Mouse (Mus musculus) olfactory bulb, adult 2 months (tissue): Measurements from ENCODE around the gene Tm2d1. TPM values are rescaled to one million over a fixed set of nuclear protein-coding genes. Genes with fewer than 3 reads are reported as not detected.

Source experiments
- H3K27ac ChIP-seq: fragments of 200-500 bp; 2 replicates; pipeline ENCODE4 v1.5.1; 2012; ENCODE audit warnings: low read depth, low read length; ENCODE audit not compliant: insufficient read depth
- H3K4me1 ChIP-seq: fragments of 200-500 bp; 2 replicates; pipeline ENCODE4 v1.6.1; 2012; ENCODE audit warnings: low read length; ENCODE audit not compliant: control insufficient read depth, insufficient read depth
- H3K4me3 ChIP-seq: fragments of 200-500 bp; 2 replicates; pipeline ENCODE4 v1.5.1; 2012; ENCODE audit warnings: mild to moderate bottlenecking, low read depth, low read length, moderate library complexity; ENCODE audit not compliant: insufficient read depth
- CTCF ChIP-seq: fragments of 200-500 bp; IDR thresholded peaks from 2 replicates; pipeline ENCODE4 v1.5.1; 2012; ENCODE audit warnings: low read depth, mild to moderate bottlenecking, low read length, moderate library complexity; ENCODE audit not compliant: insufficient read depth
- POLR2A ChIP-seq: fragments of 200-500 bp; IDR thresholded peaks from 2 replicates; pipeline ENCODE4 v1.6.1; 2012; ENCODE audit warnings: mild to moderate bottlenecking, low read depth, low read length, moderate library complexity; ENCODE audit not compliant: insufficient read depth
- WGBS: fragments of 180-500 bp; shearing (Covaris S2); methylation state at CpG from one replicate; pipeline ENCODE4 v1.1.7; 2018; 5-methylcytosine and 5-hydroxymethylcytosine counted together
- polyA plus RNA-seq: library from polyadenylated mRNA; stranded (reverse); fragments of >200 nt; gene quantifications from 2 replicates; pipeline ENCODE4 v1.2.4, GENCODE M21; 2012; ENCODE audit warnings: low replicate concordance; ENCODE audit not compliant: missing spikeins, insufficient read depth, insufficient read length

The Tm2d1 gene
- polyA plus RNA-seq, 1 experiment = not detected

DNA sequence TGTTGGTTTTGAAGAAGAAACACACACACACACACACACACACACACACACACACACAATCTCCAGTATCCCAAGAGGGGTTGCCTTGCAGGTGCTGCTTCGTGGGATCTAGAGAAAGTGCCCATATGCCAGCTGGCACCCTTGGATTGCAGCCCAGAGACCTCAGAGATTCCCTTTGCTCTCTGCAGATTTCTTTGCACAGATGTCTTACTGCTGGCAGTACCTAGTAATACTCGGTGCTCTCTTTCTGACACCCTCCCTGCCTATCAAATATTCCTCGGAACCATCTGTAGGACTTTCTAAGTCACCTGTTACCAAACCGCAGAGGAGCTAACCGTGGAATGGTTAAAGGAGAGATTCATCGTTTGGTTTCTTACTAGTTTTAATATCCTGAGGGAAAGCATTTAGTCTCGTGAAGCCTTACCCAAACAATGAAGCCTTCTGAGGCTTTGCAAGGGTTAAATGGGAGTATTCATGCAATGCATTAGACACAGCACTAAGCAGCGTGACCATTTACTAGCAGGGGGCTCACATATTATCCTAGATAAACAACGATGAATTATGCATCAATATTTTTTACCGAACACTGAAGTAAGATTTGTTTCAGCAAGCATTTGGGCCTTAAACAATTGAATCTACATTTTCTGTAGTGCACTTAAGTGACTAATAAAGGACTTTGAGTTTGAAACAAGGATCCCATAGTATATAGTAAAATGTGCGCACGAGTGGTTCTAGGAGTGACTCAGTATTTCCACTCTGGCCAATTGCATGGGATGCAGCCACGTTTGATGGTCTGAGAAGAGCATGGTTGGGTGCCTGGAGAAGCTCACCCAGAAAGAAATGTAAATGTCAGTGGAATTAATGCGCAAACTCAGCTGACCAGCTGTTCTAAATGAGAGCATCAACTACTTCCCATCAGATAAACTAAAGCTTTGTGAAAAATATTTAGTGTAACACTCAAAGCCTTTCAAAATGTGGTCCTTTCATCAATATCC, 44.2 kb downstream of the Tm2d1 start:
- Histone ChIP-seq H3K4me1 (no peaks in the 10 kb centered on the region), H3K4me3 (no peak overlapping the region), H3K27ac (no peak overlapping the region)
- TF ChIP-seq POLR2A (no peak), CTCF (no peak)
- WGBS = 51% methylated on average over 14 of the region's 14 CpGs

DNA sequence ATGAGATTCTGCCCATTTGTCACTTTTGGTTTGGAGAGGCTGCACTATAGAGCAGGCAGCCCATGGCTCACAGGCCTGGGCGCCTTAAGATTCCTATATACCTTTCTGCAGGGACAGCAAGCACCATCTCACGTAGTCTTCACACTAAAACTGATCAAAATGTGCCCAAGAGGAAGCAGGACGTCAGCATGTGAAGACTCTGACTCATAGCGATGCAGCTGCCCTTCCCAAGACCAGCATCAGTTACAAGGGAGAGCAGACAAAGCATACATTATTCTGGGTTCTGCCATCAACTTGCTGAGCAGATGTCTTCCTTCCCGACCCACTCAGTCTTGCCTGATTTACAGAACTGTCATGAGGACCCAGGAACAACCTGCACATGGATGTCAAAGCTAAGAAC, 45.9 kb downstream of the Tm2d1 start:
- TF ChIP-seq CTCF (no peak), POLR2A (no peak)
- WGBS = 82% methylated on average over 5 of the region's 5 CpGs
- no peak overlapping the region for H3K27ac ChIP-seq
- H3K4me3 ChIP-seq = no peak overlapping the region
- no peaks in the 10 kb centered on the region for H3K4me1 ChIP-seq

DNA sequence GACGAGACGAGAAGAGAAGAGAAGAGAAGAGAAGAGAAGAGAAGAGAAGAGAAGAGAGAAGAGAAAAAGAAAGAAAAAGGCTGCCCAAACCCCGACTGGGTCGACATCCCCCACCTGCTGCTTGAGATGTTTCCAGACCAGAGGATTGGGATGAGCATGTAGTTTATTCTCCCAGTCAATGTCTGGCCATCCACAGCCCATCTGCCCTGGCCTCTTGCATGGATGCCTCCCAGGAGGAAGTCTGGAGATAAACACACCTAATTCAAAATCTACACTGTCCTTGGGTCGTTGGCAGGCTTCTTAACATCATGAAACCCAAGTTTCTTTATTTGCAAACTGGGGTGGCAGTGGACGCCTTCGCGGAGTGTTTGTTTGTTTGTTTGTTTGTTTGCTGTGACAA, 47.4 kb downstream of the Tm2d1 start:
- H3K4me3 ChIP-seq = no peak overlapping the region
- WGBS = 85% methylated on average over 7 of the region's 8 CpGs
- no peak for TF ChIP-seq POLR2A
- no peak for TF ChIP-seq CTCF
- H3K4me1 ChIP-seq = no peaks in the 10 kb centered on the region
- H3K27ac ChIP-seq = no peak overlapping the region

DNA sequence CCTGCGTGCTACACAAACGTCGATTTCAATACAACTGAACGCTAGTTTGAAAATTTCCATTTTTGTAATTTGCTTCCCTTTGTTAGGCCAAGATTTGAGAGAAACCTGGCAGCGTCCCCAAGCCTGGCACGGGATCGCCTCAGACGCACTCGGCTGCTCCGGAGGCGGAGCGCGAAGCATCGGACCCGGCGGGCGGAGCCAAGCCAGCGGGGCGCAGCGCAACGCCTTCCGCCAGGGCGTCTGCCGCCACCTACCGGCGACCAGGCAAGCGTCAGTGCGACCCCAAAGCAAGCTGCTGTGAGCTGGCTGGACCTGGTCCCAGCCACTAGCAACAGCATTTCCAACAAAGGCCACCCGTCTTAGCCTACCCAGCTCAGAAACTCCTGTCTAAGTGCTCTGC, 60.9 kb downstream of the Tm2d1 start:
- WGBS = under 1% methylated on average over 29 of the region's 29 CpGs
- Histone ChIP-seq H3K27ac (peak overlapping the region; percentile 48; the same call in 1 of the 2 replicates), H3K4me3 (peak overlapping the region; percentile 46), H3K4me1 (peaks cover 4% of the 10 kb centered on the region; the same call in 1 of the 2 replicates)
- TF ChIP-seq POLR2A (no peak), CTCF (peak; percentile 95)

DNA sequence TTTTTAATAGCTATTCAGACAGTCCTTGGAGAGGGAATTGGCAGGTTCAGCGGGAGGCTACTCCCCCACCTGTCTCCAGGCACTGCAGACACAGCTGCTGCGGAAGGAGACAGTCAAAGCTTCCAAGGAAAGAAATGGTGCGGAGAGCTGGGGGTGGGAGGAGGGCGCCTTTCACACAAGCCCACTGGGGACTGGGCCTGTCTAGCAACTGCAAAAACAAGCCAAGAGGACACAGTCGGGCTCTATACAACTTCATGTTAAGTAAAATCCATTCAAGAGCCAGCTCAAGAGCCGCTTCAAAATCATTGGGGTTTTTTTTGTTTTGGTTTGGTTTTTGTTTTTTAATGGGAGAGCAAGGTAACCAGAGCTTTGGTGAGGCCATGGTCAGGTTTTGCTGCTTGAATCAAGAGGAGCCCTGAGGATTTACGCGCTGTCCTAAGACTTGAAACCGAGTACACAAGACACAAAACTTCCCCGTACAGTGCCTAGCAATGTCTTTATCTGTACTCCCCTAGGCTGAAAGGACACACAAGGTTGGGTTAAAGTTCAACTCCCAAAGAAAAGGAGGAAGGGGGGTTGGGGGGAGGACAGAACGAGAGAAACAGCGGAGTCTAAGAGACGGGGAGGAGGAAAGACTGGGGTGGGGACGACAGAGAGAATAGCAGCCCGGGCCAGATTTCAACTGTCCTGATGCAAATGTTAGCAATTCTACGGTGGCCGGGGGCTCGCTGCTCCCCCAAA, 61.6 kb downstream of the Tm2d1 start:
- Histone ChIP-seq H3K4me1 (peaks cover 4% of the 10 kb centered on the region; the same call in 1 of the 2 replicates), H3K27ac (peak overlapping the region; percentile 48; the same call in 1 of the 2 replicates), H3K4me3 (peak overlapping the region; percentile 46)
- TF ChIP-seq CTCF = no peak
- TF ChIP-seq POLR2A = no peak
- WGBS = 7% methylated on average over 18 of the region's 18 CpGs

DNA sequence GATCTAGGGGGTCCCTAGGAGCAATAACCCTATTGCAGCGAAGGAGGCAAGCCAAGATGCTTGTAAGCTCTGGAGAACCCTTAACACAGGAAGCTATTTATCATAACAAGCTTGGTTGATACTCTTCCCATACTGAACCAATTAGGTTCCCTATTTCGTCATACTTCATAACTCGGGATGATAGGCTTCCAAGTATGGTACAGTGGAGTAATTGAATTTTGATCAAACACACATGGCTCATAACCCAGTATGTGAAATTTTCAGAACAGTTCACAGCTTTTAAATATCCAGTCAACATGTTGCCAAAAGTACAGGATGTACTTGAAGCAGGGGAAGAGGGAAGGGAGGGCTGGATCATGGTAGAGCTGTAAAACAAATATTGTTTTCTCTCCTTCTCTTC, 64.3 kb downstream of the Tm2d1 start:
- TF ChIP-seq CTCF (no peak), POLR2A (no peak)
- peaks cover 4% of the 10 kb centered on the region; the same call in 1 of the 2 replicates for H3K4me1 ChIP-seq
- H3K4me3 ChIP-seq = no peak overlapping the region
- H3K27ac ChIP-seq = no peak overlapping the region
- WGBS = 96% methylated on average over 3 of the region's 3 CpGs

DNA sequence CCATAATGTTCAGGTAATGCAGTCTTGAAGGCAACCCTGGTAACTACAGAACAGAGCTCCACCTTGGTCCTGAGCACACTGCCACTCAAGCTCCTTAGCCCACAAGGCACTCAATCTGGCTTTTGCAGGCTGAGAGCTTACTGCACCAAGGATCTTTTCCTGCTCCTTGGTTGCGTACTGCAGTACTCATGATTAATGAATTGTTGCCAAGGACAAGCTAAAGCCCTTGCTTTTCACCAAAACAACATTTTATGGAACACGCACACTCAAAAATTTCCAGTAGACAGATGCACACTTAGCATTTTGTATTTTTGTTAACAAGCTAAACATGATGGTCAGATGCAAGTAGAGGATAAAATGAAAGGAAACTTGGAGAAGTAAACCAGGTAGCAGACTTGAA, 66.0 kb downstream of the Tm2d1 start:
- H3K4me1 ChIP-seq = peaks cover 4% of the 10 kb centered on the region; the same call in 1 of the 2 replicates
- TF ChIP-seq CTCF (no peak), POLR2A (no peak)
- no peak overlapping the region for H3K4me3 ChIP-seq
- H3K27ac ChIP-seq = no peak overlapping the region
- 91% methylated on average over 2 of the region's 2 CpGs for WGBS

Other genes starting within 250 kb of the Tm2d1 start
- gene Patj, start 12.5 kb upstream of the Tm2d1 start, polyA plus RNA-seq = not detected in 2 replicates